Mouse (Mus musculus): ENCODE results near the gene Dkkl1. TPM values are rescaled to one million over a fixed set of nuclear protein-coding genes. Genes with fewer than 3 reads are reported as not detected.
"Not testable (repeated sequence)": the region's sequence is repeated elsewhere in the genome, so short reads cannot be mapped to it uniquely, and the experiment has no call there.

Gene Dkkl1
- polyA plus RNA-seq (2014; fragmentation: Nextera tagmentation; extraction: Ambion mirVana) = 2.4 and 2.7 TPM in 2 replicates

GRCm38 (mm10) chr7:45211851-45212251 lies at the start of gene Dkkl1:
TSS of gene Dkkl1 (minus strand) at chr7:45212147.
- DNase-seq (no peak), ATAC-seq (ENCODE audit: low FRiP score, low TSS enrichment) (no peak)
- Histone ChIP-seq H3K4me1 (ENCODE audit: control insufficient read depth, insufficient read depth, low read length) (peaks cover 6% of the 10 kb centered on the region; the same call in 1 of the 2 replicates), H3K9ac (replicated peaks; ENCODE audit: low read length) (no peak within 1 kb of the TSS), H3K4me3 (replicated peaks; ENCODE audit: low read depth, low read length) (no peak within 1 kb of the TSS), H3K9me3 (ENCODE audit: control insufficient read depth, low read length) (no peaks in the 10 kb centered on the region), H3K27ac (replicated peaks; ENCODE audit: low read depth, low read length) (no peak within 1 kb of the TSS), H3K27me3 (ENCODE audit: control insufficient read depth, insufficient read depth, low read length) (peaks cover 16% of the 10 kb centered on the region), H3K4me2 (ENCODE audit: low read length) (peak within 1 kb of the TSS; percentile 28; the same call in 1 of the 2 replicates), H3K36me3 (ENCODE audit: control insufficient read depth, insufficient read depth, low read length) (no peaks in the 10 kb centered on the region)
- 10% methylated on average over 17 of the region's 17 CpGs for WGBS

DNA sequence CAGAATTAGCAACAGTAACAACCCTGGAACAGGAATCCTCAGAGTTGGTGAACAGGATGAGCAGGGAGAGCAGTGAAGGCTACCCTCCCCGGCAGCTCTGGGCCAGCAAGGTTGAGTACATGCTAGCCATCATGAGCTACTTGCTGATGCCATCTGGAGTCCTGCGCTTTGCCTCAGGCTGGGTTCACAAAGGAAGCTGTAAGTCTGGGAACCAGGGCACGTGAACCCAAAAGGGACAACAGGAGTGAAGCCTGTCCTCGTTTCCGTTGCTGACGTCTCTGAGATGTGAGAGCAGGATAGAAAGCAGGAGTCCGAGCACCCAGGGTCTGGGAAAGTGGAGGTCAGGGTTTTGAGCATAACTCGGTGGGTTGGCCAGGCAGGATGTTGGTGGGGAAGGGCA lies 47.3 kb upstream of the Dkkl1 start:
- H3K36me3 ChIP-seq (ENCODE audit: control insufficient read depth, insufficient read depth, low read length) = no peaks in the 10 kb centered on the region
- H3K4me2 ChIP-seq (ENCODE audit: low read length) = no peak overlapping the region
- DNase-seq (no peak), ATAC-seq (ENCODE audit: low FRiP score, low TSS enrichment) (no peak)
- 91% methylated on average over 8 of the region's 8 CpGs for WGBS
- H3K4me1 ChIP-seq (ENCODE audit: control insufficient read depth, insufficient read depth, low read length) = no peaks in the 10 kb centered on the region
- no peaks in the 10 kb centered on the region for H3K27me3 ChIP-seq (ENCODE audit: control insufficient read depth, insufficient read depth, low read length)
- no peak overlapping the region for H3K9ac ChIP-seq (replicated peaks; ENCODE audit: low read length)
- no peak overlapping the region for H3K27ac ChIP-seq (replicated peaks; ENCODE audit: low read depth, low read length)
- no peak overlapping the region for H3K4me3 ChIP-seq (replicated peaks; ENCODE audit: low read depth, low read length)
- no peaks in the 10 kb centered on the region for H3K9me3 ChIP-seq (ENCODE audit: control insufficient read depth, low read length)

GRCm38 (mm10) chr7:45257063-45257840 lies 45.3 kb upstream of the Dkkl1 start:
- no peak for ATAC-seq (ENCODE audit: low FRiP score, low TSS enrichment)
- Histone ChIP-seq H3K9me3 (ENCODE audit: control insufficient read depth, low read length) (no peaks in the 10 kb centered on the region), H3K4me1 (ENCODE audit: control insufficient read depth, insufficient read depth, low read length) (no peaks in the 10 kb centered on the region), H3K36me3 (ENCODE audit: control insufficient read depth, insufficient read depth, low read length) (no peaks in the 10 kb centered on the region), H3K27me3 (ENCODE audit: control insufficient read depth, insufficient read depth, low read length) (no peaks in the 10 kb centered on the region), H3K9ac (replicated peaks; ENCODE audit: low read length) (no peak overlapping the region), H3K4me2 (ENCODE audit: low read length) (no peak overlapping the region), H3K27ac (replicated peaks; ENCODE audit: low read depth, low read length) (no peak overlapping the region), H3K4me3 (replicated peaks; ENCODE audit: low read depth, low read length) (no peak overlapping the region)
- WGBS = 66% methylated on average over 11 of the region's 11 CpGs
- no peak for DNase-seq

GRCm38 (mm10) chr7:45255822-45256221 lies 43.9 kb upstream of the Dkkl1 start:
- H3K27ac ChIP-seq (replicated peaks; ENCODE audit: low read depth, low read length); H3K4me1 ChIP-seq (ENCODE audit: control insufficient read depth, insufficient read depth, low read length); H3K4me3 ChIP-seq (replicated peaks; ENCODE audit: low read depth, low read length); H3K27me3 ChIP-seq (ENCODE audit: control insufficient read depth, insufficient read depth, low read length); H3K9ac ChIP-seq (replicated peaks; ENCODE audit: low read length); DNase-seq; H3K4me2 ChIP-seq (ENCODE audit: low read length); H3K36me3 ChIP-seq (ENCODE audit: control insufficient read depth, insufficient read depth, low read length); ATAC-seq (ENCODE audit: low FRiP score, low TSS enrichment); H3K9me3 ChIP-seq (ENCODE audit: control insufficient read depth, low read length): not testable (repeated sequence)
- 86% methylated on average over 5 of the region's 7 CpGs for WGBS

GRCm38 (mm10) chr7:45253806-45254205 lies 41.9 kb upstream of the Dkkl1 start:
- no peak for ATAC-seq (ENCODE audit: low FRiP score, low TSS enrichment)
- 94% methylated on average over 8 of the region's 8 CpGs for WGBS
- H3K36me3 ChIP-seq (ENCODE audit: control insufficient read depth, insufficient read depth, low read length) = no peaks in the 10 kb centered on the region

DNA sequence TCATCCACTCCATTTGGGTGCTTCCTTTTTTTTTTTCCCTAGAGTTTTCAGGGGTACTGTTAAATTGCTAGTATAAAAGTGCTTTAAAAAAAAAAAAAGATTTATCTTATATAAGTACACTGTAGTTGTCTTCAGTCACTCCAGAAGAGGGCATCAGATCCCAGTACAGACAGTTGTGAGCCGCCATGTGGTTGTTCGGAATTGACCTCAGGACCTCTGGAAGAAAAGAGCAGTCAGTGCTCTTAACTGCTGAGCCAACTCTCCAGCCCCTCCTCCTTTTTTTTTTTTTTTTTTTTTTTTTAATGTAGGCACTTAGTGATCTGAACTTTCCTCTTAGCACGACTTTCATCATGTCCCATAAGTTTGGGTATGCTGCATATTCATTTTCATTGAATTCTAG lies 35.7 kb upstream of the Dkkl1 start:
- 30% methylated on average over 3 of the region's 3 CpGs for WGBS
- H3K27ac ChIP-seq (replicated peaks; ENCODE audit: low read depth, low read length) = no peak overlapping the region
- no peaks in the 10 kb centered on the region for H3K27me3 ChIP-seq (ENCODE audit: control insufficient read depth, insufficient read depth, low read length)
- ATAC-seq (ENCODE audit: low FRiP score, low TSS enrichment) (no peak), DNase-seq (no peak)
- H3K4me1 ChIP-seq (ENCODE audit: control insufficient read depth, insufficient read depth, low read length) = no peaks in the 10 kb centered on the region
- H3K9me3 ChIP-seq (ENCODE audit: control insufficient read depth, low read length) = no peaks in the 10 kb centered on the region
- no peak overlapping the region for H3K4me3 ChIP-seq (replicated peaks; ENCODE audit: low read depth, low read length)
- H3K36me3 ChIP-seq (ENCODE audit: control insufficient read depth, insufficient read depth, low read length) = no peaks in the 10 kb centered on the region
- no peak overlapping the region for H3K9ac ChIP-seq (replicated peaks; ENCODE audit: low read length)
- no peak overlapping the region for H3K4me2 ChIP-seq (ENCODE audit: low read length)

More at GRCm38 (mm10) chr7:45253806-45254205, 41.9 kb upstream of the Dkkl1 start:
- Histone ChIP-seq H3K27ac (replicated peaks; ENCODE audit: low read depth, low read length) (no peak overlapping the region), H3K27me3 (ENCODE audit: control insufficient read depth, insufficient read depth, low read length) (no peaks in the 10 kb centered on the region), H3K4me2 (ENCODE audit: low read length) (no peak overlapping the region), H3K9me3 (ENCODE audit: control insufficient read depth, low read length) (no peaks in the 10 kb centered on the region), H3K9ac (replicated peaks; ENCODE audit: low read length) (no peak overlapping the region), H3K4me1 (ENCODE audit: control insufficient read depth, insufficient read depth, low read length) (no peaks in the 10 kb centered on the region), H3K4me3 (replicated peaks; ENCODE audit: low read depth, low read length) (no peak overlapping the region)
- DNase-seq = no peak

- H3K9ac ChIP-seq (replicated peaks; ENCODE audit: low read length) = no peak overlapping the region
- ATAC-seq (ENCODE audit: low FRiP score, low TSS enrichment) = no peak
These were observed 29.4 kb upstream of the Dkkl1 start for GRCm38 (mm10) chr7:45241389-45241749.

DNA sequence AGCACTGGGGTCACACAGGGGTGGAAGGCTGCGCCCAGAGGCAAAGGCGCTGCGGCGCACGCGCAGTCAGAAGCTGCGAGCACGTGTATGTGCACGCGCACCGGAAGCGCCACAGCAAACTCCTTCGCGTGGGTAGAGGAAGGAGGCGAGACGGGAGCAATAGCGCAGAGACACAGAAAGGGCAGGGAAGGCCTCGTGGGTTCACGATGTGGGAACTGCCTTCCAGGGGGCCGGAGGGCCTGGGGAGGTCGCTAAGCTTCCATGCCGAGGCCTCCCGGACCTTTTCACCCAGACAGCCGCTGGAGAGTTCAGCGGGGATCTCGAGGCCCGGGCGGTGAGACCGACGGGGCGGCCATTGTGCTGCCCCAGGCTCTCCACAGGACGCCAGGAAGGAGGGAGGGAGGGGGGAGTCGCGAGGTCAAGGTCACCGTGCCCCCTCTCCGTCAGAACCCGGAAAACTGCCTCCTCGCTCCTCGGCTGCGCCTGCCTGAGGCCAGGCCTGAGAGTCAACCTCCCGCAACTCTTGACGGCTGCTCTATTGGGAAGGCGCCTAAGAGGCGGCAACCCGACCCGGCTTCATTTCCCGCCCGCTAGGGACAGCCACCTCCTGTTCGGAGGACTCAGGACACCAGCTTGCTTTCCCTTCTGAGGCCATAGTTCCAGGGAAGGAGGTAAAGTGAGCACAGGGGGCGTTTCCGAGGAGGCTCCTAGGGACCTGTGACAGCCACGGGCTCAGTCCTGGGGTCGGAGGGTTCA lies 28.9 kb upstream of the Dkkl1 start, which contains the start of gene Slc6a16:
Gene Slc6a16 (plus strand): TSS at position 453 of the 756 bp plus-strand sequence.
- peak within 1 kb of the TSS; percentile 37 for H3K4me3 ChIP-seq (replicated peaks; ENCODE audit: low read depth, low read length)
- H3K27me3 ChIP-seq (ENCODE audit: control insufficient read depth, insufficient read depth, low read length) = peaks cover 3% of the 10 kb centered on the region; the same call in 1 of the 2 replicates
- WGBS = 8% methylated on average over 53 of the region's 53 CpGs
- no peaks in the 10 kb centered on the region for H3K36me3 ChIP-seq (ENCODE audit: control insufficient read depth, insufficient read depth, low read length)
- H3K4me2 ChIP-seq (ENCODE audit: low read length) = peak within 1 kb of the TSS; percentile 66
- H3K9ac ChIP-seq (replicated peaks; ENCODE audit: low read length) = no peak within 1 kb of the TSS; the same call in 1 of the 2 replicates
- H3K27ac ChIP-seq (replicated peaks; ENCODE audit: low read depth, low read length) = no peak within 1 kb of the TSS
- no peaks in the 10 kb centered on the region for H3K9me3 ChIP-seq (ENCODE audit: control insufficient read depth, low read length)
- peak; percentile 86 for DNase-seq
- H3K4me1 ChIP-seq (ENCODE audit: control insufficient read depth, insufficient read depth, low read length) = peaks cover 6% of the 10 kb centered on the region; the same call in 1 of the 2 replicates
- peak; percentile 57; the same call in 1 of the 2 replicates for ATAC-seq (ENCODE audit: low FRiP score, low TSS enrichment)

More at GRCm38 (mm10) chr7:45241389-45241749, 29.4 kb upstream of the Dkkl1 start:
- Histone ChIP-seq H3K36me3 (ENCODE audit: control insufficient read depth, insufficient read depth, low read length) (no peaks in the 10 kb centered on the region), H3K27ac (replicated peaks; ENCODE audit: low read depth, low read length) (no peak overlapping the region), H3K9me3 (ENCODE audit: control insufficient read depth, low read length) (no peaks in the 10 kb centered on the region), H3K4me1 (ENCODE audit: control insufficient read depth, insufficient read depth, low read length) (peaks cover 6% of the 10 kb centered on the region; the same call in 1 of the 2 replicates), H3K4me2 (ENCODE audit: low read length) (peak overlapping the region; percentile 66), H3K27me3 (ENCODE audit: control insufficient read depth, insufficient read depth, low read length) (peaks cover 3% of the 10 kb centered on the region; the same call in 1 of the 2 replicates), H3K4me3 (replicated peaks; ENCODE audit: low read depth, low read length) (no peak overlapping the region)
- 81% methylated on average over 6 of the region's 6 CpGs for WGBS
- DNase-seq = no peak

Data from midbrain, embryonic 14.5 days (tissue).